Comparison of ENCODE assay signal across 16 mouse cellular contexts in genomic region chr6:97839568-97839967, GRCm38 (mm10). TPM values are rescaled to one million over a fixed set of nuclear protein-coding genes. Genes with fewer than 3 reads are reported as not detected.
DNase-seq lines count a peak whose midpoint lies in the region; TF ChIP-seq lines count a peak whose summit lies in the region.
"Had no signal": no experiment of that assay in that cellular context is flagged by ENCODE, and none has a peak within 500 bp of the region (broad histone marks: within the 10 kb centered on the region; RNA-seq: fewer than 3 reads in every experiment).

No protein-coding gene starts in this region.

- TF ChIP-seq POLR2A in CH12.LX (IDR thresholded peaks at IDR 0.05; ENCODE audit: low read depth, low read length) = no peak

- H3K27ac ChIP-seq in CH12.LX (ENCODE audit: insufficient read depth, low read depth) = peak overlapping the region; percentile 23

- DNase-seq in CH12.LX (ENCODE audit: extremely low read depth) = peak; percentile 56
- DNase-seq in right cerebral cortex, postnatal 4 days = no peak
- DNase-seq: adrenal gland, adult 2 months; adrenal gland, adult 8-10 months; adrenal gland, postnatal 10 days; adrenal gland, postnatal 14 days; adrenal gland, postnatal 25 days; adrenal gland, postnatal 36 days; B cell, adult 2 months; cerebellum, adult 11 months; cerebellum, adult 11-12 months; cerebellum, adult 18-20 months; cerebellum, adult 2 months; cerebellum, adult 8-10 months had no signal

- H3K4me3 ChIP-seq in CH12.LX (replicated peaks in 1 of 3; ENCODE audit: low read depth in 2 of 3, low read length in 2 of 3, poor library complexity in 1 of 3) = peak overlapping the region in 1 of 3 experiments; percentile 8

- no peaks in the 10 kb centered on the region for H3K79me2 ChIP-seq in CH12.LX (replicated peaks; ENCODE audit: control insufficient read depth, extremely low read depth, insufficient read depth, poor library complexity, severe bottlenecking)

- no peak for TF ChIP-seq CTCF in CH12.LX (conservative IDR thresholded peaks at IDR 0.05 in 1 of 2, IDR thresholded peaks at IDR 0.05 in 1 of 2; ENCODE audit: low read depth in 2 of 2, low read length in 2 of 2)

- dilution Hi-C loops in CH12.LX (cut with MboI; ENCODE audit: extremely low pct_ligation_motif_present, extremely low pct_unique_long_range_greater_than_20kb, low sequenced_read_pairs) = no loop called here

- no peaks in the 10 kb centered on the region for H3K9me3 ChIP-seq in CH12.LX (replicated peaks; ENCODE audit: low read length)

- peak; percentile 91 for TF ChIP-seq EP300 in CH12.LX (IDR thresholded peaks at IDR 0.05; ENCODE audit: low read length)

- no peak overlapping the region for H3K9ac ChIP-seq in CH12.LX (ENCODE audit: insufficient read depth, low read depth)

- H3K4me1 ChIP-seq in CH12.LX (ENCODE audit: control insufficient read depth in 1 of 2, insufficient read depth in 2 of 2) = peaks cover 19 to 81% of the 10 kb centered on the region in 2 experiments

- peaks cover 0 to 2% of the 10 kb centered on the region in 2 experiments for H3K36me3 ChIP-seq in CH12.LX (replicated peaks in 1 of 2; ENCODE audit: control insufficient read depth in 1 of 2, insufficient read depth in 1 of 2, low read length in 1 of 2)
- H3K36me3 ChIP-seq: G1E had no signal

- TF ChIP-seq RAD21 in CH12.LX (IDR thresholded peaks at IDR 0.05; ENCODE audit: low read depth, low read length) = no peak

- in situ Hi-C loops in CH12.LX (cut with MboI; ENCODE audit: low pct_ligation_motif_present, low pct_unique_long_range_greater_than_20kb, low sequenced_read_pairs) = loop anchor here (25.0 kb wide), 1 partner anchor 627 kb away; the partner anchor contains the start of genes Arl6ip5 and Uba3

- H3K4me2 ChIP-seq in CH12.LX (ENCODE audit: insufficient read depth, low read depth, poor library complexity, severe bottlenecking) = peak overlapping the region; percentile 48; the same call in 1 of the 2 replicates

- H3K27me3 ChIP-seq in CH12.LX (replicated peaks) = no peaks in the 10 kb centered on the region
- H3K27me3 ChIP-seq: Patski had no signal

TF ChIP-seq in CH12.LX, 34 proteins besides CTCF, POLR2A, EP300 and RAD21:
- TF ChIP-seq BHLHE40 (IDR thresholded peaks at IDR 0.05; ENCODE audit: low read depth, low read length) = no peak
- TF ChIP-seq JUND (conservative IDR thresholded peaks at IDR 0.05; ENCODE audit: low read depth, low read length) = peak; percentile 80; the same call in 1 of the 2 replicates
- TF ChIP-seq USF1 (IDR thresholded peaks at IDR 0.05; ENCODE audit: low read depth, low read length) = no peak
- TF ChIP-seq ZC3H11A (IDR thresholded peaks at IDR 0.05; ENCODE audit: low read depth, low read length) = no peak
- no peak for TF ChIP-seq POLR2AphosphoS2 (IDR thresholded peaks at IDR 0.05; ENCODE audit: low read depth, low read length)
- no peak for TF ChIP-seq USF2 (conservative IDR thresholded peaks at IDR 0.05; ENCODE audit: low read depth, low read length)
- TF ChIP-seq JUN (IDR thresholded peaks at IDR 0.05; ENCODE audit: insufficient read depth, low read depth, low read length) = peak; percentile 68
- no peak for TF ChIP-seq MAFK (IDR thresholded peaks at IDR 0.05; ENCODE audit: insufficient replicate concordance, low read length)
- no peak for TF ChIP-seq MAZ (IDR thresholded peaks at IDR 0.05; ENCODE audit: low read depth, low read length)
- peak; percentile 54 for TF ChIP-seq ETS1 (conservative IDR thresholded peaks at IDR 0.05; ENCODE audit: low read depth, low read length)
- peak; percentile 19; the same call in 1 of the 2 replicates for TF ChIP-seq TCF12 (IDR thresholded peaks at IDR 0.05; ENCODE audit: low read depth, low read length)
- TF ChIP-seq KAT2A (IDR thresholded peaks at IDR 0.05; ENCODE audit: insufficient replicate concordance, low read length) = no peak
- TF ChIP-seq ZNF384 (IDR thresholded peaks at IDR 0.05; ENCODE audit: low read depth, low read length) = no peak
- no peak for TF ChIP-seq GABPA (IDR thresholded peaks at IDR 0.05; ENCODE audit: insufficient replicate concordance, low read depth, low read length)
- no peak for TF ChIP-seq ZKSCAN1 (IDR thresholded peaks at IDR 0.05; ENCODE audit: borderline replicate concordance, low read depth, low read length)
- no peak for TF ChIP-seq TBP (conservative IDR thresholded peaks at IDR 0.05; ENCODE audit: low read depth, low read length)
- no peak for TF ChIP-seq MYC (IDR thresholded peaks at IDR 0.05; ENCODE audit: low read depth, low read length)
- TF ChIP-seq HCFC1 (IDR thresholded peaks at IDR 0.05; ENCODE audit: low read depth, low read length) = no peak
- TF ChIP-seq ELF1 (IDR thresholded peaks at IDR 0.05; ENCODE audit: low read depth, low read length) = no peak
- 0 out of 2 replicates have a peak, but pooled peaks have one; percentile 21 for TF ChIP-seq IRF4 (IDR thresholded peaks at IDR 0.05; ENCODE audit: low read depth, low read length)

RNA-seq across cellular contexts. Expression of gene Mitf, which starts 32.7 kb away (rescaled TPM):
- total RNA-seq in CH12.LX (2012; rRNA removed) (3.6 and 3.9 TPM in 2 replicates), CH12.LX (2014; rRNA removed) (4.7 and 5.4 TPM in 2 replicates)
- 3.4 and 3.5 TPM in 2 replicates for polyA plus RNA-seq in CH12.LX (2012; ENCODE audit: insufficient read length, low read depth)
- polyA plus RNA-seq: G1E had no signal
